Mouse (Mus musculus) frontal cortex, postnatal 25 days (tissue): ENCODE results near the gene Gm8011.
"Not testable (repeated sequence)": the region's sequence is repeated elsewhere in the genome, so short reads cannot be mapped to it uniquely, and the experiment has no call there.

Source experiments
- DNase-seq, 2 experiments: peaks; one replicate each; pipeline ENCODE4 v3.0.0; 2022; ENCODE audit warnings: low spot score in 2 of 2

Gm8011 gene

DNA sequence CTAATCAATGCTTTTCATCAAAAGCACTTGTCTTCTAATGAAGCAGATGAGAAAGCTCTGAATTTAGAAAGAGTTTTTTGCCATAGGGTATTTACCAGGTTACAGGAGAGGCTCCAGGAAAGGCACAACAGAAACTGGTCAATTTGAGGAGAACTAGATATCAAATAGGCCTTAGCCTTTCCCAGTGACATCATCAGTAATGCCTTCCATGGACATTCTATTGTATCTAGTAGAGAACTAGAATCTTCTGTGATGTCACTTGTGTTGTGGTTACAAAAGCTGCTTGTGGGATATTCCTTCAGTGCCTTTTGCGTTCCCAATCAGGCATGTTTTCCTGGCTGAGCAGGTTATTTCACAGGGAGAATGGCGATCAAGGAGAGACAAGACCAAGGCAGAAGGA is at the start of gene Gm8011:
Gene Gm8011 (plus strand): TSS at position 301 of the 400 bp plus-strand sequence.
- not testable (repeated sequence) for DNase-seq

DNA sequence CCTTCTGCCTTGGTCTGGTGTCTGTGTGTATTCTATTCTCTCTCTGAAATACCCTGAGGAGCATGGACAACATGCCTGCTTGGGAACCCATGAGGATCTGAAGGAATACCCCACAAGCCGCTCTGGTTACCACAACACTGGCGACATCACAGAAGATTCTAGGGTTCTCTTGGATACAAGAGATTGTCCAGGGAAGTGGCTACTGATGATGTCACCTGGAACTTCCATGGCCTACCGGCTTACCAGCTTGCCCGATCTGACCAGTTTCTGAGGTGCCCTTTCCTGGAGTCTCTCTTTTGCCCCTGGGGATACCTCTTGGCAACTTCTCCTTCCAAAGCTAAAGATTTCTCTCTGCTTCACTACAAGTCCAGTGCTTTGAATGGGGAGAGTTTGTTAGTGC is 24.1 kb upstream of the Gm8011 start, which contains the start of gene Gm8005:
Gene Gm8005 (minus strand): TSS at position 101 of the 400 bp plus-strand sequence.
- not testable (repeated sequence) for DNase-seq

DNA sequence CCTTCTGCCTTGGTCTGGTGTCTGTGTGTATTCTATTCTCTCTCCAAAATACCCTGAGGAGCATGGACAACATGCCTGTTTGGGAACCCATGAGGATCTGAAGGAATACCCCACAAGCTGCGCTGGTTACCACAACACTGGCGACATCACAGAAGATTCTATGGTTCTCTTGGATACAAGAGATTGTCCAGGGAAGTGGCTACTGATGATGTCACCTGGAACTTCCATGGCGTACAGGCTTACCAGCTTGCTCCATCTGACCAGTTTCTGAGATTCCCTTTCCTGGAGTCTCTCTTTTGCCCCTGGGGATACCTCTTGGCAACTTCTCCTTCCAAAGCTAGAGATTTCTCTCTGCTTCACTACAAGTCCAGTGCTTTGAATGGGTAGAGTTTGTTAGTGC is 38.6 kb downstream of the Gm8011 start, which contains the start of gene Gm8020:
Gene Gm8020 (minus strand): TSS at position 101 of the 400 bp plus-strand sequence.
- not testable (repeated sequence) for DNase-seq
